Mouse (Mus musculus): ENCODE measurements around the gene Olfr1259.
"Not testable (repeated sequence)": the region's sequence is repeated elsewhere in the genome, so short reads cannot be mapped to it uniquely, and the experiment has no call there.

The Olfr1259 gene

GRCm38 (mm10) chr2:89948564-89948963 lies at the start of gene Olfr1259:
Gene Olfr1259 (minus strand): TSS chr2:89948664.
- in situ Hi-C loops (cut with MboI, MseI) = no loop called here

- in situ Hi-C loops (cut with MboI, MseI) = no loop called here
Observed at GRCm38 (mm10) chr2:89990921-89991320, 42.5 kb upstream of the Olfr1259 start, which contains the start of gene Olfr1261. Gene Olfr1261 (plus strand): TSS chr2:89991221.

- in situ Hi-C loops (cut with MboI, MseI) = no loop called here
Observed at GRCm38 (mm10) chr2:89977709-89978108, 29.2 kb upstream of the Olfr1259 start.

GRCm38 (mm10) chr2:89974184-89974583 lies 25.7 kb upstream of the Olfr1259 start, which contains the start of gene Olfr1260:
Gene Olfr1260 (plus strand): TSS chr2:89974340.
- in situ Hi-C loops (cut with MboI, MseI) = no loop called here

- in situ Hi-C loops (cut with MboI, MseI) = no loop called here
Observed at GRCm38 (mm10) chr2:89927009-89927408, 21.5 kb downstream of the Olfr1259 start, which contains the start of gene Olfr1258. Gene Olfr1258 (plus strand): TSS chr2:89927309.

GRCm38 (mm10) chr2:89912616-89913015 lies 35.8 kb downstream of the Olfr1259 start:
- in situ Hi-C loops (cut with MboI, MseI) = not testable (repeated sequence)
